Mouse (Mus musculus) liver, adult 2 months (tissue): Measurements from ENCODE around the gene Ndufc2. TPM values are rescaled to one million over a fixed set of nuclear protein-coding genes. Genes with fewer than 3 reads are reported as not detected.

Source experiments
- DNase-seq: peaks from one replicate; pipeline ENCODE4 v3.0.0-alpha.2; 2011; ENCODE audit warnings: low read depth, low spot score; ENCODE audit errors: extremely low read depth
- H3K27ac ChIP-seq: fragments of 200-500 bp; replicated peaks from 2 replicates; pipeline ENCODE4 v1.5.1; 2012; ENCODE audit warnings: low read depth, mild to moderate bottlenecking, control low read depth, inconsistent platforms, low read length; ENCODE audit not compliant: insufficient read depth
- H3K27me3 ChIP-seq: fragments of 200-500 bp; 2 replicates; pipeline ENCODE4 v1.6.1; 2012; ENCODE audit warnings: mild to moderate bottlenecking, moderate library complexity, low read length, inconsistent platforms; ENCODE audit not compliant: control insufficient read depth, insufficient read depth
- H3K36me3 ChIP-seq: fragments of 200-500 bp; 2 replicates; pipeline ENCODE4 v1.6.1; 2012; ENCODE audit warnings: low read length, inconsistent platforms; ENCODE audit not compliant: control insufficient read depth, insufficient read depth
- H3K4me1 ChIP-seq: fragments of 200-500 bp; 2 replicates; pipeline ENCODE4 v1.6.1; 2011; ENCODE audit warnings: low read length; ENCODE audit not compliant: control insufficient read depth, insufficient read depth
- H3K4me3 ChIP-seq: fragments of 200-500 bp; 2 replicates; pipeline ENCODE4 v1.5.1; 2011; ENCODE audit warnings: low read depth, mild to moderate bottlenecking, control low read depth, low read length, moderate library complexity; ENCODE audit not compliant: insufficient read depth
- H3K79me2 ChIP-seq: fragments of 200-500 bp; 2 replicates; pipeline ENCODE4 v1.6.1; 2012; ENCODE audit warnings: inconsistent platforms, mild to moderate bottlenecking, low read length, moderate library complexity; ENCODE audit not compliant: control insufficient read depth, insufficient read depth
- H3K9ac ChIP-seq: fragments of 200-500 bp; 2 replicates; pipeline ENCODE4 v1.6.1; 2012; ENCODE audit warnings: low read depth, mild to moderate bottlenecking, control low read depth, inconsistent platforms, low read length
- CTCF ChIP-seq: fragments of 200-500 bp; IDR thresholded peaks from 2 replicates; pipeline ENCODE4 v1.5.1; 2011; ENCODE audit warnings: low read depth, low read length, control low read depth
- POLR2A ChIP-seq: fragments of 200-500 bp; IDR thresholded peaks from 2 replicates; pipeline ENCODE4 v1.6.1; 2011; ENCODE audit warnings: low read length, control low read depth; ENCODE audit not compliant: insufficient read depth; ENCODE audit errors: extremely low read depth
- WGBS: fragments of 180-500 bp; shearing (Covaris S2); methylation state at CpG from one replicate; pipeline ENCODE4 v1.1.7; 2018; 5-methylcytosine and 5-hydroxymethylcytosine counted together
- polyA plus RNA-seq: library from polyadenylated mRNA; depleted of rRNA; stranded (reverse); fragments of >200 nt; gene quantifications from 2 replicates; pipeline ENCODE4 v1.2.3, GENCODE M21; 2012
- total RNA-seq: library from RNA; depleted of rRNA; stranded (reverse); fragments of >200 nt; gene quantifications from 2 replicates; pipeline ENCODE4 v1.2.3, GENCODE M21; 2014

The Ndufc2 gene
- total and polyA plus RNA-seq, 2 experiments, result 204 to 221 TPM

GRCm38 (mm10) chr7:97416906-97417777, 17.3 kb downstream of the Ndufc2 start, which contains the start of gene Thrsp:
TSS of gene Thrsp (minus strand) at chr7:97417730.
- peak; percentile 99 for DNase-seq
- Histone ChIP-seq H3K9ac (peak within 1 kb of the TSS; percentile 85), H3K4me1 (peaks cover 36% of the 10 kb centered on the region), H3K79me2 (peaks cover 8% of the 10 kb centered on the region; the same call in 1 of the 2 replicates), H3K4me3 (peak within 1 kb of the TSS; percentile 74), H3K27ac (peak within 1 kb of the TSS; percentile 93), H3K36me3 (peaks cover 25% of the 10 kb centered on the region), H3K27me3 (no peaks in the 10 kb centered on the region)
- TF ChIP-seq CTCF (peak; percentile 27; the same call in 1 of the 2 replicates), POLR2A (peak; percentile 97)
- 21% methylated on average over 25 of the region's 25 CpGs for WGBS

GRCm38 (mm10) chr7:97418717-97419116, 18.9 kb downstream of the Ndufc2 start:
- Histone ChIP-seq H3K27ac (peak overlapping the region; percentile 93), H3K4me3 (no peak overlapping the region), H3K79me2 (peaks cover 8% of the 10 kb centered on the region; the same call in 1 of the 2 replicates), H3K4me1 (peaks cover 47% of the 10 kb centered on the region), H3K9ac (peak overlapping the region; percentile 75), H3K27me3 (no peaks in the 10 kb centered on the region), H3K36me3 (peaks cover 15% of the 10 kb centered on the region)
- 7% methylated on average over 5 of the region's 5 CpGs for WGBS
- no peak for TF ChIP-seq POLR2A
- TF ChIP-seq CTCF, result no peak
- DNase-seq, result peak; percentile 99

- 52% methylated on average over 5 of the region's 5 CpGs for WGBS
- DNase-seq, result peak; percentile 25
- TF ChIP-seq CTCF (no peak), POLR2A (no peak)
- Histone ChIP-seq H3K27me3 (no peaks in the 10 kb centered on the region), H3K9ac (peak overlapping the region; percentile 75), H3K4me3 (no peak overlapping the region), H3K27ac (peak overlapping the region; percentile 93), H3K79me2 (peaks cover 8% of the 10 kb centered on the region; the same call in 1 of the 2 replicates), H3K4me1 (peaks cover 46% of the 10 kb centered on the region), H3K36me3 (peaks cover 11% of the 10 kb centered on the region)
Observed at GRCm38 (mm10) chr7:97419163-97419562, 19.4 kb downstream of the Ndufc2 start.

GRCm38 (mm10) chr7:97420406-97420805, 20.6 kb downstream of the Ndufc2 start:
- Histone ChIP-seq H3K27me3 (no peaks in the 10 kb centered on the region), H3K36me3 (peaks cover 6% of the 10 kb centered on the region; the same call in 1 of the 2 replicates), H3K79me2 (peaks cover 8% of the 10 kb centered on the region; the same call in 1 of the 2 replicates), H3K4me3 (no peak overlapping the region), H3K4me1 (peaks cover 43% of the 10 kb centered on the region), H3K27ac (peak overlapping the region; percentile 68), H3K9ac (peak overlapping the region; percentile 45)
- no peak for TF ChIP-seq POLR2A
- TF ChIP-seq CTCF, result no peak
- DNase-seq, result peak; percentile 78
- 0% methylated on average over 1 of the region's 1 CpGs for WGBS

- DNase-seq, result peak; percentile 84
- no peak overlapping the region for H3K4me3 ChIP-seq
- H3K9ac ChIP-seq, result peak overlapping the region; percentile 45; the same call in 1 of the 2 replicates
- H3K27me3 ChIP-seq, result no peaks in the 10 kb centered on the region
- H3K79me2 ChIP-seq, result peaks cover 4% of the 10 kb centered on the region; the same call in 1 of the 2 replicates
- TF ChIP-seq CTCF, result no peak
- no peak for TF ChIP-seq POLR2A
- 43% methylated on average over 8 of the region's 8 CpGs for WGBS
- H3K4me1 ChIP-seq, result peaks cover 43% of the 10 kb centered on the region
- H3K36me3 ChIP-seq, result no peaks in the 10 kb centered on the region
- peak overlapping the region; percentile 68 for H3K27ac ChIP-seq
Observed at GRCm38 (mm10) chr7:97420958-97421651, 21.3 kb downstream of the Ndufc2 start.
